Mouse (Mus musculus) mature B cell (primary cell): ENCODE results near the gene Slc27a4.
"Not testable (repeated sequence)": the region's sequence is repeated elsewhere in the genome, so short reads cannot be mapped to it uniquely, and the experiment has no call there.

Experiments
- in situ Hi-C: fragments of 300-500 bp; cut with MboI; formaldehyde crosslinking; loops from 2 replicates; pipeline ENCODE4 v1.14.3; 2019

Gene Slc27a4

GRCm38 (mm10) chr2:29802075-29802826 is at the start of gene Slc27a4:
Gene Slc27a4, plus strand, starts transcription at chr2:29802634.
- in situ Hi-C loops: no loop called here

- in situ Hi-C loops: no loop called here
Measured at GRCm38 (mm10) chr2:29755693-29756092, 46.7 kb upstream of the Slc27a4 start.

- in situ Hi-C loops: no loop called here
Measured at GRCm38 (mm10) chr2:29764831-29765230, 37.6 kb upstream of the Slc27a4 start.

- in situ Hi-C loops: no loop called here
Measured at GRCm38 (mm10) chr2:29767976-29768709, 34.3 kb upstream of the Slc27a4 start.

- in situ Hi-C loops: no loop called here
Measured at GRCm38 (mm10) chr2:29768901-29769300, 33.5 kb upstream of the Slc27a4 start.

GRCm38 (mm10) chr2:29770162-29770561 is 32.3 kb upstream of the Slc27a4 start:
- in situ Hi-C loops: no loop called here

GRCm38 (mm10) chr2:29771611-29772461 is 30.6 kb upstream of the Slc27a4 start:
- in situ Hi-C loops: no loop called here

- in situ Hi-C loops: no loop called here
Measured at GRCm38 (mm10) chr2:29773323-29773722, 29.1 kb upstream of the Slc27a4 start.

- in situ Hi-C loops: not testable (repeated sequence)
Measured at GRCm38 (mm10) chr2:29781256-29781655, 21.2 kb upstream of the Slc27a4 start.

- in situ Hi-C loops: no loop called here
Measured at GRCm38 (mm10) chr2:29784290-29784689, 18.1 kb upstream of the Slc27a4 start.

GRCm38 (mm10) chr2:29787104-29787917 is 15.1 kb upstream of the Slc27a4 start, which contains the start of gene Coq4:
Gene Coq4, plus strand, starts transcription at chr2:29787493.
- in situ Hi-C loops: no loop called here

GRCm38 (mm10) chr2:29787937-29788681 is 14.3 kb upstream of the Slc27a4 start, which contains the start of gene Trub2:
Gene Trub2, minus strand, starts transcription at chr2:29788502.
- in situ Hi-C loops: no loop called here

GRCm38 (mm10) chr2:29792772-29793487 is 9.5 kb upstream of the Slc27a4 start:
- in situ Hi-C loops: no loop called here

- in situ Hi-C loops: no loop called here
Measured at GRCm38 (mm10) chr2:29802827-29803201, 380 bp downstream of the Slc27a4 start.

GRCm38 (mm10) chr2:29803400-29803831 is 982 bp downstream of the Slc27a4 start:
- in situ Hi-C loops: no loop called here

GRCm38 (mm10) chr2:29815678-29816371 is 13.4 kb downstream of the Slc27a4 start:
- in situ Hi-C loops: no loop called here

- in situ Hi-C loops: no loop called here
Measured at GRCm38 (mm10) chr2:29817426-29818232, 15.2 kb downstream of the Slc27a4 start.

GRCm38 (mm10) chr2:29819363-29819762 is 16.9 kb downstream of the Slc27a4 start:
- in situ Hi-C loops: no loop called here
